Mouse (Mus musculus) kidney, postnatal 25 days (tissue): ENCODE measurements around the gene Akr1d1.
A peak's percentile ranks its signal among the peaks of the same experiment; 100 is the strongest.

ENCODE experiments used
- DNase-seq, 2 experiments: peaks; one replicate each; pipeline ENCODE4 v3.0.0; 2021; ENCODE audit warnings: mixed read lengths in 2 of 2

The Akr1d1 gene

DNA sequence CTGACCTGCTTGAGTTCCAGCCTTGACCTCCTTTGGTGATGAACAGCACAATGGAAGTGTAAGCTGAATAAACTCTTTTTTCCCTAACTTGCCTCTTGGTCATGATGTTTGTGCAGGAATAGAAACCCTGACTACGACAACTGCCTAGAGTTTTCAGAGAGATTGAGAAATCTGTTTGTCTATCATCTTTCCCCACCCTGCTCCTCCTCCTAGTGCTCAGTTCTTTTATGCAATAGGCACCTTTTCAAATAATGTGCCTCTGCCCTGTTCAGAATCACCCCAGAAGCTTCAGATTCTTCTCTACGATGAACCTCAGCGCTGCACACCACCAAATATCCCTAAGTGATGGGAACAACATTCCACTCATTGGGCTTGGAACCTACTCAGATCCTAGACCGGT lies at the start of gene Akr1d1:
Gene Akr1d1, plus strand, starts transcription at position 234 of the 400 bp plus-strand sequence.
- no peak for DNase-seq

DNA sequence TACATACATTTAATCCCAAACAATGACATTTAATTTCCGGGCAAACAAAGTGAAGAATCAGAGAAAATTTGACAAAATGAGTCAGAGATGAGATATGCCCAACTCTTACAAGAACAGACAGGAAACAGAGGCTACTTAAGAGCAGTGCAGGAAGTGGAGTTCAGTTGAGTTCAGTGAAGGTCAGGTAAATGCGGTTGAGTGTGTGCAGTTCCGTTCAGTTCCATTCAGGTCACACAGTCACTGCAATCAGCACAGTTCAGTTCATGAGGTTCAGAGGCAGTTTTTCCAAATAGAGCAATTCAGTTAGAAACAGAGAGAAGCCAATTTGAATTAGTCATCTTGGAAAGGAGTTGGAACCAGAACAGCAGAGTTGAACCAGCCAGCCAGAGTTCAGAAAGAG lies 48.8 kb upstream of the Akr1d1 start:
- DNase-seq: no peak

DNA sequence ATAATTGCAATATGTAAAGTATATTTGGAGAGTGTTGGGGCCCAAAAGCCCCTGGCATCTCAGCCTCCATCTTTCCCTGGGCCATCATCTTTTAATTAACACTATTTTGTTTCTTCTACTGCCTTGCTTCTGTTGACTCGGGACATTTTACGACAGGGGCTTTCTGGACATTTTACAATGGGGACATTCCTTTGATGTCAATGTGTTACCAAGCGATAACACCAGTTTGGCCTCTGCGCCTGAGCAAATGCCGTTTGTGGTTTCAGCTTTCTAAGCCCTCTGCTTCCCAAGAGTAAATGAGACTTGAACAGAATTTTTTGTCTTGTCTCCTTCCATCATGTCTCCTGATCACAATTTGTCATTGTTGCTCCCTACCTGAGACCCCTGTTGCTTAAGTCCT lies 46.7 kb upstream of the Akr1d1 start:
- DNase-seq: no peak

DNA sequence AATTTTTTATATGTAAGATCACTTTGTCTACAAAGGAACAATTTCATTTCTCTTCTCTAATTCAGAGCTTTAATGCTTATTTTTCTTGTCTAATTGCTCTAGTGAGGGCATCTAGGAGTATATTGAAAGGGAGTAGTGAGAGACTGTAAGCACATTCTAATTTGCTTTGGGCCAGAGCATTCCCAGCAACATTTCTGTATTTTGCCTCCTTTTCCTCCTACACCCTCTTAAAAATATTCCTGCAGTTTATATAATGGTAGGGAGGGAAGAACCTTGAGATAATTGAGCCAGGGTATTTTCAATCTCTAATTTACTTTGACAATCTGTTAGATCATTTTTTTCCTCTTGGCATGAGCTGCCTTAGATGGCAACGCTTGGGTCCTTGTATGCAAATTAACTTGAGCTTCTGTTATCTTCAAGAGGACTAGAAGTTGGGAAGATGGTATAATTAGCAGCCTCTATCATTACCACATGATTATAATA lies 45.3 kb upstream of the Akr1d1 start:
- DNase-seq: no peak

DNA sequence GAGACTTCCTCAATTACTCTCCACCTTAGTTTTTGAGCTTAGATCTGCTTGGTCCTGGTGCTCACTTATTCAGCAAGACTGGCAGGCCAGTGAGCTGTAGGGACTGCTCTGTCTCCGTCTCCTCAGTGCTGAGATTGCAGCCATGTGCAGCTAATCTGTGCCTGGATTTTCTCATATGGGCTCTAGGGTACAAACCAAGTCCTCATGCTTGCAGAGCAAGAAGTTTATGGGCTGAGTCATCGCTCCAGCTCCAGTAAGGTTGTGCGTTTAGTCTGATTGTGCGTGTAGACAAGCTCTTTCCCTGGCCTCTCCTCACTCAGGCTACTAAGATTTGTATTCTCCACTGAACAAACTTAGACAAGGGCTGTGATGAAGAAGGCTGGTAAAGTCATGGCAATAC lies 43.5 kb upstream of the Akr1d1 start:
- DNase-seq: no peak

DNA sequence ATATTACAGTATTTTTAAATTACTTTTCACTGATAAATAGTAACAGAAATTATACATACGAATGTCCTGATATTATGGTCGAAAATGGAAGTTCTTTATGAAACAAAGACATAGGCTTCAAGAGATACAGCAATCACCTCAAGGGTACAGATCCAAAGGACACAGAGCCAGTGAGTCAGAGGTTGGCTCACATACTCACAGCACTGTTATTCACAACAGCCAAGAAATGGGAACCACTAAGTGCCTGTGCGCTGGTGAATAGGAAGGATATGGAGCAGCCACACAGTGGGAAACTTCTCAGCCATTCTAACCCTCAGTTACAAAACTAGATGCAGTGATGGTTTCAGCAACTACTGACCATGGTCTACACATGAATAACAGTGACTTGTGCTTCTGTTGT lies 37.7 kb upstream of the Akr1d1 start:
- no peak for DNase-seq

DNA sequence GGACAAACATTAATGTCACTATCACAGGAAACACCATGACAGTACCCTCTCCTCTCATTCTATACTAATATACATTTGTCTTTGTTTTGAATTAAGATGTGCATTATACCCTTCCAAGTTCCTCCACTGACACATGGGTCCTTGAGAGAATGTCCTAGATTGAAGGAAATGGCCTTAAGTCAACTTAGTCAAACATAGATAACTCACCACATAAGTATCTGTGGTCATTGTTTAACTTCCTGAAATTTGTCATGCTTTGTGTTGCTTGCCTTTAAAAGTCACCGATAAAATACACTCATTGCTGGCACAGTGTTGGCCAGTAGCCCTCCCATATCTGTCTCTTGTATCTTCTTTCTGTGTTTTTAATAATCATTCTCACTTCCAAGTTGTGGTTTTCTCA lies 35.0 kb upstream of the Akr1d1 start:
- no peak for DNase-seq

DNA sequence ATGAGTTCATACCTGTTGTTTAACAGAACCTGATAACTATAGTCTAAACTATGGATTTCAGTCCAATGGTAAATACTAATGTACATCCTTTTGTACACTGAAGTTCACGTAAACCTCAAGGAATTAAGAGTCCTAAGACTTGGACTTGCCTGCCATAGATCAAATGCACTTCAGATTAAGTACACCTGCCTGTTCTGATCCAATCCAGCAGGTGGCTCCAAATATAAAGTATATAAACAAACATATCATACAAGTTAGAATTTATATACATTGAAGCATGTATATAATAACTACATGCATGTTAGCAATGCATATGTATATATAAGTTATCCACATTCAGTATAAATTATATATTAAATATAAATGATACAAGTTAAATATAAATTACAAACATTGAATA lies 33.1 kb upstream of the Akr1d1 start:
- peak in 1 of 2 experiments; percentile 15 for DNase-seq

DNA sequence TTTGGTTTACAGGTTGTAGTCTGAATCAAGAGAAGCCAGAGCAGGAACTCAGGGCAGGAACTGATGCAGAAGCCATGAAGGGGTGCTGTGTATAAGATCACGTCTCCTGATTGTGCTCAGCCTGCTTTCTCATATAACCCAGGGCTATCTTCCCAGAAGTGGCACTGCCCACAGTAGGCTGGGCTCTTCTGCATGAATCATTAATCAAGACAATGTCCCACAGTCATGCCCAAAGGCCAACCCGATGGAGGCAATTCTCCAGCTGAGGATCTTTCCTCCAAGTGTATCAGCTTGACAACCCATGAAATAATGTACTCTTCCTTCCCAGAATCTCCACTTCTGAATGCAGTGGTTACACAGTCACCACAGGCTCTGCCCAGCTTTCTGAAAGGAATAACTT lies 24.4 kb upstream of the Akr1d1 start:
- DNase-seq: peak; percentile 38 to 52

DNA sequence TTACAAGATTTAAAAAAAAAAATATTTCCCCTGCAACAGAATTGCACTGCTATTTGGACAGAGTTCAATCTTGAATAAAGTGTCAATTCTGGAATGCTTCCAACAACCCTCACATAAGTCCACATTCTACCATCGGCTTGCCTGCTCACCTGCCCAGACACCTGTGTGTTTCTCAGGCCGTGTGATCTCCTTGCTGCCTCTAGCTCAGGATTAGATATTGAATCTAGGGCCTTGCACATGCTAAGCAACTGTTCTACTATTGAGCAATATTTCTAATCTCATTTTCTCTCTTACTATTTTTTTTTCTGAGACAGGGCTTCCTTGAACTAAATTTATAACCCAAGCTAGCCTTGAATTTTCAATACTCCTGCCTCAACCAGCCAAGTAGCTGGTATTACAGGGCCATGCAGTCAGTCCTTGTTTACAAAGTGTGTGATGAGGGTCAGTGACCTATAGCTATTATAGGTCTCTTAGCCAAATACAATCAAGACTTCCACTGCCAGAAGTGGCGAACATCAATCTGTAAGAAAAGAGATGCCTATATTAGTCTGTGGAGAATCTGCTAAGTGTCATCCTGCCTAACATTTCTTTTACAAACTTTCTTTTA lies 23.0 kb upstream of the Akr1d1 start:
- no peak for DNase-seq

DNA sequence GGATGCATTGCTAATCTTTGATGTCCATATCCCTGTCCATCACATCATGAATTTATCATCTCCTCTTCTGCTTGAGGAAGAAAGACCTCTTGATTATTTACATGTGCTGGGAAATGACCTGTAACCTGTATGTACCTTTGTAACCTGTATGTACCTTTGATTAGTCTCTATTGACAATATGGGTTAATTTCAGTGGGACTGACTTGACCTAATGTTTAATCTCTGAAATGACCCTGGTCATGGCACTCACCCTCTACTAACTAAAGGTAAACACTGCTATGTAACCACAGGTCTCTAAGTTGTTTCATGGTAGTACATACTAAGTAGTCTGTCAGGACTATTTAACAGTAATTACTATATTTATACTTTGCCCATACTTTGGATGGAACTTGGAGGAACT lies 19.2 kb upstream of the Akr1d1 start:
- no peak for DNase-seq

DNA sequence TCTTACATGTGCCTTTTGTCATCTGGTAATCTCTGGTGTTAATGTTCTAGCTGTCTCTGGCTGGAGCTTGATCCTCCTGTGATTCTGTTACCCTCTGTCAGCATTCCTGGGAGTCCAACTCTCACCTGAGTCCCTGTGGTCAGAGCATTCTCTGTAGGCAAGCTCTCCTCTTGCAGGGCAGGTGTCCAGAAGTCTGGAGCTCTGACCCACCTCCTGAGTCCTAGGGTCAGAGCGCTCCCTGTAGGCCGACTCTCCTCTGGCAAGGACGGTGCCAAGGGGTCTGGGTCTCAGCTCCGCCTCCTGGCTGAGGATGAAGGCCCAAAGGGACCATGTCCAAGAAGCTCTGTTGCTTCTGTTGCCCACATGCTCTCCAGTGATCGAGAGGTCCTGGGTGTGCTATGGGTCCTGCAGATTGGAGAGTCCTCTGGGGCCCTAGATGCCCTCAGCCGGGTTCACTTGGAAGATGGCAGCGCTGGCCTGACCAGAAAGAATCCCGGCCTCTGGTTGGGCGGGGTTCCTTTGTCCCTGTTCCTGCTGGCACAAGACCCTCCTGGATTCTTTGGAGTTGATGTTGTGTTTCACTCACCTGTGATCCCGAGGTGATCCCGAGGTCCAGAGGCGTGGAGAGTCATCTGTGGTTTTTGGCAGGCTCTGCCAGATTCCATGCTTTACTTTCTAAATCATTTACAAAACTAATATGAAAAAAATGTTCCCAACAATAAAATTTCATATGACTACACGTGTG lies 9.2 kb upstream of the Akr1d1 start:
- DNase-seq: peak; percentile 75 to 84

DNA sequence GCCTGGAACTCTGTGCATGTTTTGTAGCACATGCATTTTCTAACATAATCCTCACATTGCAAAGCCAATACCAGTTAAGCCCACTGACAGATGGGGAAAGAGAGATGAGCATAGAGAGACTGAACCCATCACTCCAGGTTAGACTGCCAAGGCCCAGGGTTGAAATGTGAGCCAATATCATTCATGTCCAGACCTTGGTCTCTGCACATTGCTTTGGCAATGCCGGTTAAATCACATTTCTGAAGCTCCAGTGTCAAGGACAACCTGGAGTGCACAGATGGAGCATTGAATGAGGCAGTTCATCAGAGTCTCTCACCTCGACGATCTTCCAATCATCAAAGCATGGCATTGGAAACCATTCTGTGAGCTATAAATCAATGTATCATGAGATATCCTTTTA lies 2.1 kb downstream of the Akr1d1 start:
- DNase-seq: no peak

DNA sequence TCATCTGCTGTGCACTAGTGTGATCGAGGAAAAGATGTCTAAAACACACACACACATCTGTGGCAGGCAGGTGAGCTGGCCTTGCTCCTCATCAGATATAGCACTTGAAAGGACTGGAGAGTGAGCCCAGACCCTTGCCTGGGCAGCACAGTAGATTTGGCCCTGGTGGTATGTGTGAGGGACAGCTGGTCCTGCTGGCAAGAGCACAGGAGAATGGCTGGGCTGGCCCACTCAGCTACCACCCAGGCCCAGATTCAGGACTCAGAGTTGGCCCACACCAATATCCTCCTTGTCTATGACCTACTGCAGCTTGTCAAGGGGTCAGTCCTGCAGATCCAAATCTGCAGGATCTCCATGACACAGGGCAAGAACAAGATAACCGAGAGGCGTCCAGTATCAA lies 6.9 kb downstream of the Akr1d1 start:
- DNase-seq: no peak

DNA sequence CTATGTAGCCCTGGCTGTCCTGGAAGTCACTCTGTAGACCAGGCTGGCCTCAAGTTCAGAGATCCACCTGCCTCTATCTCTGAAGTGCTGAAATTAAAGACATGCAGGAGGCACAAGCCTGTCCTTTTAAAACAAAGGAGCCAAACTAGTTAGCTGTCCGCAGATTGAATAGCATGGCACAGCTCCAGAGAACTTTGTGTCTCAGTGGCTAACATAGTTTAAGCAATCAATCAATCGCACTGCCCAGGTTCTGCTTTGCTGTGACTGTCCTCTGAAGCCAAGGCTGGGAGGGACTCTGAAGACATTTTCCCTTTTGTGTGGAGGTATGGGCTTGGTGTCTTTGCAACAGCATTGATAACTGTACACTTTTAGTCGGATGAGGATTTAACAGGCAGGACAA lies 7.8 kb downstream of the Akr1d1 start:
- peak; percentile 18 to 48 for DNase-seq

DNA sequence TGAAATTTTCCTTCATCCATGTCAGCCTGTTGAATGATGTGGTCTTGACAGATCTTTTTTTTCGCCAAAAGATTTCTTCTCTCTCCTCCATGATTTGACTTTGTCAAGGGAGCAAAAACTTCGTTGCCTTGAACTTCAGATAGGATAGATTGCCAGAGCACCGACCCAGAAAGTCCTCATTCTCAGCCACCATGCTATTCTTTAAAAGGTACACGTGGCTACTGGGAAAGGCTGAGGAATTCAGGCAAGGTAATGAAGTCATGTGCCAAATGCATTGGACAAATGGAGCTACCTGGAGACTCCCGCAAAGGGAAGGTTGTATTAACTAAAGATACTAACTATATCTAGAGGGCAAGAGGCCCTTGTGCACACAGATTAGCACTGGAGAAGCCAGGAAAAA lies 8.8 kb downstream of the Akr1d1 start:
- peak in 1 of 2 experiments; percentile 34 for DNase-seq

DNA sequence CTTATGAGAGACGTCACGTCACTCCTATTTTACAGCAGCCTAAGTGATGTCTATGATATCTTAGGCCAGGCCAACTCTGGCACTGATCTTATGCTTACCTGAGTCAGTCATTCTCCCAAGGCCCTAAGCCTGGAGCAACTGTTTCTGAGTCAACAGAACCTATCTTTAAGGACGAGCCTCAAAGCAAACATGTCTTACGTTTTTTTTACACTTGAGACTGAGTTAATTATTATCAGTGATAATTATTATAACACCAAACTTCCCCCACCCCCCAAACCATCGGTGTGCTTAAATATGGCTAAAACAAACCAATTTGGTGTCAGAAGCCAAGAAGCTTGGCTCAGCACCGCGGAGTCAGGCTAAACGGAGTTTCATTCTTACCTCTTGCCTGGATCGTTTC lies 9.4 kb downstream of the Akr1d1 start:
- DNase-seq: peak; percentile 47 to 53

DNA sequence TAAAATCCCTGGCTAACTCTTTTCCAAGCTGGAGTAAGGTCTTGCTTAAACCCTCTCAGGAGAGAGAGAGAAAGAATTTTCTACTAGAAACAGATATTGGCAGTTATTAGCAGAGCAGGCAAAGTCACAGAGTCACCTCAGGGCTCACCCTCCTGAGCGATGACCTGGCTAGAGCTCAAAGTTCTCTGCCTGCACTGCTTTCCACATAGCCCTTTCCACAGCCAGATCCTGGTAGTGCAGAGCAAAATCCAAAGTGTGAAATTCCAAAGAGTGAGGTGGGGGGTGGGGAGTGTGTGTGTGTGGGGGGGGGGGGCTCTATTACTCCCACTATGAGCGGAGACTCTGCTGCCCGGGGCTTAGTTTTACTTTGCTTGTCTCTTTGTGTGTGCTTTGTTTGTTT lies 10.1 kb downstream of the Akr1d1 start:
- peak; percentile 67 to 88 for DNase-seq

DNA sequence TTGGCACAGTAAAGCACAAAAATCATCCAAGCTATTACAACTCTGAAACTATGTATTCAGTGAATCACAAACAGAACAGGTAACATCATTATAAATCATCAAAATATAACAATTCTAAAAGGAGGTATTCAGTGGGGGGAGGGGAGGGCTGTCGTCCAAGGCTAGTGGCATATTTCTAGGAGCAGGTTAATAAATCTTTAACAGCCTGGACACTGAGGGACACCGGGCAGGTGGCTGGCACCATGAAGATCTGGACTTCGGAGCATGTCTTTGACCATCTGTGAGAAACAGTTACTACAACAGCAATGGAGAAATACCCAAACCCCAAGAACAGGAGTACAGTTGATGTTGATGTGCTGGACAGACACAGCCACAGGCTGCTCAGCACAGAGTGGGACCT lies 11.2 kb downstream of the Akr1d1 start:
- peak; percentile 60 to 80 for DNase-seq

DNA sequence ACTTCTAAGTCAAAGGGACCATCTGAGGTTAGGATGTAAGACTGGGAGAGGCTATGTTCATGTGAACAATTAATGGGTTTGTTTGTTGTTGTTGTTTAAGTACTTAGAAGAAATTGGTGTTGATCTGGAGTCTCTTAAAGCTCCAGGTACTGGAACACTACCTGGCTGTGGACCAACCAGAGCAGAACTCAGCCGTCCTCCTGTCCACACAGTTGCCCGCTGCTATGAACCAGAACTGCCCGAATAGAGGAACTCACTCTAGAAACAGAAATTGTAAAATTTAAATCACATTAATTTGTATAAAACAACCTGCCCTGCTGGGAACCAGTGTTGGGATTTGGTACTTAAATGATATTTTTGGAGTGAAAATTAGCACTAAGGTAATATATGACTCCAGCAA lies 12.2 kb downstream of the Akr1d1 start:
- no peak for DNase-seq

DNA sequence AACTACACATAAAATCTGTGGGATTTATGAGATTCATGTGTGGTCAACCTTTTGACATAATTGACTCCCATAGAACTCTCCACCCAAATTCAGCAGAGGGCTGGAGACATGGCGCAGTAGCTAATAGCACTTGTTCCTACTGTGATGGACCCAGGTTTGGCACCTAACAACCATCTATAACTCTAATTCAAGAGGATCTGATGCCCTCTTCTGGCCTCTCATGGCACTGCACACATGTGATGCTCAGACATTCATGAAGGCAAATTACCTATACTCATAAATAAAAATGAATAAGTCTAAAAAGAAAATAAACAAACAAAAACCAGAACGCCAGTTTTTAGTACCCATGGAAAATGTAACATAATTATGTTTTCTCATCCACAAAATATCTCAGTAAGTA lies 22.8 kb downstream of the Akr1d1 start:
- DNase-seq: peak; percentile 64 to 77

DNA sequence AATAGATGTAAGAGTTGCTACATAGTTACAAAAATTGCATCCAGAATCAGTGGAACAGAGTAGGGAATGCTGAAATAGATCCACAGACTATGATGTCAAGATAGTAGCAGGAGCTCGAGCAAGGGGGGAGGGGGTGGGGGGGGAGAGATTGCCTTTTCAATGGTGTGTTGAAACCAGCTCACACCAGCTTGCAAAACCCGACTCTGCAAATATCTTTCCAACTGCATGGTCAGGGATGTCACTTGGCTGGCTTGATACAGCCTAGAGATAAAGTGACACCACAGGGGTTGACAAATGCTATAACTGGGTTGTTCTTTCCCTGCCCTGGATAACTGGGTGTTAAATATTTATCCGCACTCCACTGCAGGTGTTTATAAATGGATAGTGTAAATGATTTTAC lies 24.0 kb downstream of the Akr1d1 start:
- DNase-seq: no peak

DNA sequence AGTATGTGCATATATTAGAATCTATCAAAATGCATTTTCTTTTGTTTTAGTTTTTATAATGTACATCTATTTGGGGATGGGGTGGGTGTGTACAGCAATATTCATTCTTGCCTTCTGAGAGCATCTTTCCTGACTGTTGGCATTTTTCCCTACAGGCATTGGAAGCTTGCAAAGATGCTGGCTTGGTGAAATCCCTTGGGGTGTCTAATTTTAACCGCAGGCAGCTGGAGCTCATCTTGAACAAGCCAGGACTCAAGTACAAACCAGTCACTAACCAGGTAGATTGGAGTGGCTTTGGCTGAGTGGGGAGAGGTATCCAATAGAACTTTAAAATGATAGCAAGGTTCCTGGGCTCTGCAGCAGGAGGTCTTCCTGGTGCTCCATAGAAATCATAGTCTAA lies 24.4 kb downstream of the Akr1d1 start:
- DNase-seq: no peak

DNA sequence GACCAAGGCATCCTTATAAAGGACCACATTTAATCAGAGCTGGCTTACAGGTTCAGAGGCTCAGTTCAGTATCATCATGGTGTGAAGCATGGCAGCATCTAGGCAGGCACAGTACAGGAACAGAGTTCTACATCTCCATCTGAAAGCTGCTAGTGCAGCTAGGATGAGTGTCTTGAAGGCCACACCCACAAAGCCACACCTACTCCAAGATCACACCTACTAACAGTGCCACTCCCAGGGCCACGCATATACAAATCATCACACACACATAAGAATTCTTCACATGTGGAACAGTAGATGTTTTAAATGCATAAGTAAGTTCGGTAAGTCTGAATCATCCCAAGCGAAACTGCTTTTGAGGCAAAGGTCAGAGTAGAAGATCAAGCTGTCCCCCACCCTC lies 33.9 kb downstream of the Akr1d1 start:
- no peak for DNase-seq

DNA sequence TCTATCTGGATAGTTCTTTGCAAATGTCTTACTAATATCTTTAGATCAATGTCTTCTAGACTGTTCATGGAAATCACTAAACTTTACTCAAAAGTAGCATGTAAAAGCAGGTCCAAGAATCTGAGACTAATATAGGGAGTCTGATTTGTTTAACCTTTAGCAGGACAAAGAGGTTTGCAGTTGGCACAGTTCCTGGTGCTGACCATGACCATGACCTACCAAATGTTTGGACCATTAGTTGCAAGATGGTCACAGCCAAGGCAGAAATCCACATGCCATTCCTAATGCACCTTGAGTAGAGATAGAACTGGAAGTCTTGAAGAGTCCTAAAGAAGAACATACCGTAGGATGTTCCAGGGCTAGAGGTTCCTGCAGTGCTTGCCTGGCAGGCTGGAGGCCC lies 37.4 kb downstream of the Akr1d1 start:
- peak in 1 of 2 experiments; percentile 20 for DNase-seq
